Comparison of ENCODE assay signal across 20 mouse cellular contexts in genomic region chr3:79488025-79488424, GRCm38 (mm10).
"Had no signal": no experiment of that assay in that cellular context is flagged by ENCODE, and none has a peak within 500 bp of the region (broad histone marks: within the 10 kb centered on the region; RNA-seq: fewer than 3 reads in every experiment).

No protein-coding gene starts in this region.

- H3K4me2 ChIP-seq: limb, embryonic 13.5 days; liver, embryonic 13.5 days; lung, embryonic 14.5 days; midbrain, embryonic 12.5 days; midbrain, embryonic 15.5 days; neural tube, embryonic 12.5 days; stomach, embryonic 15.5 days had no signal

- H3K27ac ChIP-seq: layer of hippocampus, adult 2 months; limb, embryonic 10.5 days; limb, embryonic 13.5 days; liver, embryonic 13.5 days; macrophage; midbrain, embryonic 12.5 days; midbrain, embryonic 15.5 days; neural tube, embryonic 12.5 days; stomach, embryonic 15.5 days had no signal

- ATAC-seq: lung, postnatal 0 days; midbrain, embryonic 15.5 days had no signal

- H3K4me3 ChIP-seq: layer of hippocampus, adult 2 months; limb, embryonic 10.5 days; limb, embryonic 13.5 days; liver, embryonic 13.5 days; midbrain, embryonic 12.5 days; midbrain, embryonic 15.5 days; neural tube, embryonic 12.5 days; stomach, embryonic 15.5 days had no signal

- H3K4me1 ChIP-seq: limb, embryonic 10.5 days; limb, embryonic 13.5 days; liver, embryonic 13.5 days; midbrain, embryonic 12.5 days; midbrain, embryonic 15.5 days; neural tube, embryonic 12.5 days; stomach, embryonic 15.5 days had no signal

- H3K9ac ChIP-seq: limb, embryonic 13.5 days; liver, embryonic 13.5 days; lung, embryonic 14.5 days; midbrain, embryonic 12.5 days; midbrain, embryonic 15.5 days; neural tube, embryonic 12.5 days; stomach, embryonic 15.5 days had no signal

- H3K27me3 ChIP-seq: limb, embryonic 13.5 days; liver, embryonic 13.5 days; midbrain, embryonic 12.5 days; midbrain, embryonic 15.5 days; neural tube, embryonic 12.5 days; stomach, embryonic 15.5 days had no signal

- H3K9me3 ChIP-seq: limb, embryonic 10.5 days; liver, embryonic 13.5 days; stomach, embryonic 15.5 days had no signal

- DNase-seq: kidney, adult 18-20 months; kidney, adult 9 months; kidney, postnatal 14 days; layer of hippocampus, adult 9-11 months; liver; liver, embryonic 13.5 days; lung, embryonic 14.5 days; retina, postnatal 1 day; thymus, adult 2 months; thymus, postnatal 14 days; thymus, postnatal 4 days had no signal
